Mouse (Mus musculus) heart, postnatal 0 days (tissue): ENCODE data around the gene Tlk2.

Source experiments
- CTCF ChIP-seq: IDR thresholded peaks from 2 replicates; pipeline ENCODE4 v1.5.1; 2016; ENCODE audit warnings: antibody characterized with exemption, control low read depth, low read depth
- EP300 ChIP-seq: IDR thresholded peaks from 2 replicates; pipeline ENCODE4 v1.6.1; 2016; ENCODE audit warnings: antibody characterized with exemption, low read depth

GRCm38 (mm10) chr11:105281291-105281690 is 102.7 kb downstream of the Tlk2 start:
- TF ChIP-seq CTCF, result no peak
- no peak for TF ChIP-seq EP300
